Mouse (Mus musculus): ENCODE measurements around the gene Mettl6.
A peak's percentile ranks its signal among the peaks of the same experiment; 100 is the strongest.
"Not testable (repeated sequence)": the region's sequence is repeated elsewhere in the genome, so short reads cannot be mapped to it uniquely, and the experiment has no call there.

Gene Mettl6

DNA sequence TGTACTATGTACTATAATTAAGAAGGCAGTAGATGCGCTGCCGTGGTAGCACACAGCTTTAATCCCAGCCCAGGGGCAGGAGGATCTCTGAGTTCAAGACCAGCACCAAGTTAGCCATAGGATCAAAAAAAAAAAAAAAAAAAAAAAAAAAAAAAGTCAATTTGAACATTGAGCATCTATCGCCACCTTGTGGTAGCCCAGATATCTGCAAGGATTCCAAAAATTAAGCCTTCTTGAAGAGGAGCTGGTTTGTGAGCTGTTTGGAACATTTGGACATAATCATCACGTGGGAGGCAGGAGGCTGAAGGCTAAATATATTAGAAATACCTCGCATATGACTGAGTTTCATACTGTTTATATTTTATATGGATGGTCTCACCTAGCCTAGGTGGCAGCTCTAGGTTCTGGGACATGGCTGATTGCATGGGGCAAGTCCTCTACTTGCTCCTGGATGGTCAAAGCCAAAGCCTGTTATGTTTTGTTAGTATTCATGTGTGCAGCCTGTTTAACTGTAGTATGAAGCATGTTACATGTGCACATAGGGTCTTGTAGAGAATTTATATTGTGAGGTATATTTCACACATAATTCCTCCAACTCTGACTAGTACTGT, 22.3 kb downstream of the Mettl6 start:
- peak; percentile 53 to 76 for DNase-seq (ENCODE audit: low spot score in 2 of 2)

DNA sequence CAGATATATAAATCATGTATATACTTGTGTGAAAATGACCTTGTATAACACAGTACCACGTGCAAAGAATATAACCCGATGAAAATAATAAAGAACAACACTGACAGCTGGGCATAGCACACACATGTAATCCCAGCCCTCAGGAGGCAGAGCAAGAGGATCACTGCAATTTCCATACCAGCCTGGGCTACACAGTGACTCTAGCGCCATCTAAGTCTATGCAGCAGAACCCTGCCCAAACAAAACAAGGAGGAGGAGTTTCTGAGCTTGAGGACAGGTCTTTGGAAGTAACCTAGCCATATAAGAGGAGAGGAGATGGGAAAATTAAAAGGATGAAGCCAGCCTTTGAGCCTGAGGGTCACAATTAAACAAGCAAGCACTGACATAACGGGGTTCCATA, 25.1 kb downstream of the Mettl6 start:
- DNase-seq (ENCODE audit: low spot score in 2 of 2) = no peak

DNA sequence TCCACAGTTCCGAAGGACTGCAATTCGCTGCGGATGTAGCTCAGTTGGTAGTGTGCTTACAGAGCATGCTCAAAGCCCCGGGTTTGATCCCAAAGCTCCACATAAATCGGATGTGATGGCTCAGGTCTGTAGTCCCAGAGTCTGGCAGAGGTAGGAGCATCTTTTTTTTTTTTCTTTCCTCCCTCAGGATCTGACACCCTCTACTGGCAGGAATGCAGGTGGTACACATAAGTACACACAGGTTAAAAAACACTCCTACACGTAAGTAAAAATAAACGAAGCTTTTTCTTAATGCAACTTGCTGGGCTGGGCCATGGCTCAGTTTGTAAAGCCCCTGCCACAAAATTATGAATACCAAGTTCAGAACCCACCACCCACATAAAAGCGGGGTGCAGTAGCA, 30.7 kb downstream of the Mettl6 start:
- DNase-seq (ENCODE audit: low spot score in 2 of 2) = no peak

DNA sequence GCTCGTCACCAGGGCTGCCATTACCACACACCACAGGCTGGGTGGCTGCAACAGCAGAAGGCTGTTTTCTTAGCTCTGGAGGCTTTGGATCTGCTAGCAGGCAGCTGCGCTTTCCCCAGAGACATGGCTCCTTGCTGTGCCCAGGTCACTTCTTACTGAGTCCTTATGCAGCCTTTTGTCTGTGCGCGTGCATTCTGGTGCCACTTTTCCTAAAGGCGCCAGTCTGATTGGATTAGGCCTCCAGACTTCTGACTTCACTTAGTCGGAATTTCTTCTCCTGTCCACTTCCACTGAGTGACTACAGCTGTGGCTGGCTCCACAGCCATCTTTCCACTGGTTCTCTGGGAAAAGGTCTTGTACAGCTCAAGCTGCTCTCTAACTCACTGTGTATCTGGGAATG, 32.0 kb downstream of the Mettl6 start:
- no peak for DNase-seq (ENCODE audit: low spot score in 2 of 2)

DNA sequence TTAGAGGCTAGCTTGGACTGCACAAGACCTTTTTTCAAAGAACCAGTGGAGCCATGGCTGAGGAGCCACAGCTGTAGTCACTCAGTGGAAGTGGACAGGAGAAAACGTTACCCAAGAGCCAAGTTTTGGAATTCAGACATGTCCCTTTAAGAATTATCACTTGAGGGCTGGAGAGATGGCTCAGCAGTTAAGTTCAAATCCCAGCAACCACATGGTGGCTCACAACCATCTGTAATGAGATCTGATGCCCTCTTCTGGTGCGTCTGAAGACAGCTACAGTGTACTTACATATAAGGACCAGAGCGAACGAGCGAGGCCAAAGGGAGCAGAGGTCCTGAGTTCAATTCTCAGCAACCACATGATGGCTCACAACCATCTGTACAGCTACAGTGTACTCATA, 32.6 kb downstream of the Mettl6 start:
- not testable (repeated sequence) for DNase-seq (ENCODE audit: low spot score in 2 of 2)

DNA sequence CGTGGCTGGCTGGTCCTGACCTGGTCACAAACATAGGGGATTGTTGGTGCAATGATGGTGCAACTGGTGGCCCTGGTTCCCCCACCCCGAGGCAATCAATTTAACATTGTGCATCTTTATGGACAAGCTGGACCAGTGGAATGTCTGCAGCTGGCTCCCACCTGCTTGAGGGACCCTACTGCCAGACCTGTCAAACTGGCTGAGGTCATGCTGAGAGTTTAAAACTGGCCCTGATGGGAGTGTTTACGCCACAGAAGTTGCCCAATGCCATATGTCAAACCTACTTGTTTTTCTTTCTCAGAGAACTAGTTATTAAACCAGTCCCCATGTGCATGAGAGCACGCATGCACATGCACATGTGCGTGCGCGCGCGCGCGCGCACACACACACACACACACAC, 36.8 kb downstream of the Mettl6 start:
- DNase-seq (ENCODE audit: low spot score in 2 of 2) = no peak

DNA sequence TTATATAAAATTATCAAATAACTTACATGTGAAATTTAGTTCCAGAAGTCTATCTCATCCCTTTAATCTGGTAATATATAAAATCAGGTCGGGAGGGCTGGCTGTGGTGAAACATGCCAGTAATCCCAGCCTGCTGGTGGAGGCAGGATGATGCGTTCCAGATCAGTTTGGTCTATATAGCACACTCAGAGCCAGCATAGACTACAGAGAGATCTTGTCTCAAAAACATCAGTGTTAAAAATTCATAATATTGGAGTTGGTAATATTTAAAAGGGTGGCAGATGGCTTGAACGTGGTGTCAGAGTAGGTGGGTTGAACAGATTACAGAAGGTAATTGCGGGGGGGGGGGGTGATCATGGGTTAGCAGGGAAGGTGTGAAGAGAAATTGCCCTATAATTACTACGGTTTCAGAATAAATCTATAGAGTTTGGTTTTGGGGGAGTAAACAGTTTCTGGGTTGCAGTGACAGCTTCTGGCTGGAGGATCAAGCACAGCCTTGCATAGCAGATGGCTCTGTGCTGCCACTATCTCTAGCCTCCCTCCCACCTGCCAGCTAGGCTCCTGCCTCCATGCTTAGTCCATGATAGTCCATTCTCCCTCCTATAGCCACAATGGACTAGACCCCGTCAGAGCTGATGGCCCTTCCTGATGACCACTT, 38.6 kb downstream of the Mettl6 start:
- no peak for DNase-seq (ENCODE audit: low spot score in 2 of 2)

DNA sequence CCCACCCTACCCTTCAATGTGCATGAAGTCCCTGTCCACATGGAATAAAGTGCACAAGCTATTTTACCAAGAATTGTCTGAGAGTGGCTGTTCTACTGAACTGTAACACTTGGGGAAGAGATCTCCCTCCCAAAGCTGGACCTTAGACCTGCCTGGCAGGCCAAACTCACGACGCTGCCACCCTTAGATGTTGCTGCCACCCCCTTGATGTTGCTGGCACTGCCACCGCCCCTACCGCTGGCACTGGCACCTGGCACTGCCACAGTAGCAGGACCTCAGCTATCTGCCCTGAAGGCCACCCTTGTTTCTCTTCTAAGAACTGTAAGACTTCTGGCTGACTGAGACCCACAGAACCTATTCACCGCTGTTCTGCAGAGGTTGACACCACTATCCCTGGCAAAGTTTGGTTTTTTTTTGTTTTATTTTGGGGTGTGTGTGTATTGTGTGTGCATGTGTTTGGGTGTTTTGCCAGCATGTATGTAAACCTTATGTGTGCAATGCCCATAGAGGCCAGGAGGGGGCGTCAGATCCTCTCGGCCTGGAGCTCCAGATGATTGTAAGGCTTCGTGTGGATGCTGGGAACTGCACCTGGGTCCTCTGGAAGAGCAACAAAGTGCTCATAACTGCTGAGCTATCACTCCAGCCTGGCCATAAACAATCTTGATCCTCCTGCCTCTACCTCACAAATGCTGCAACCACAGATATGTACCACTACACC, 39.8 kb downstream of the Mettl6 start:
- no peak for DNase-seq (ENCODE audit: low spot score in 2 of 2)

DNA sequence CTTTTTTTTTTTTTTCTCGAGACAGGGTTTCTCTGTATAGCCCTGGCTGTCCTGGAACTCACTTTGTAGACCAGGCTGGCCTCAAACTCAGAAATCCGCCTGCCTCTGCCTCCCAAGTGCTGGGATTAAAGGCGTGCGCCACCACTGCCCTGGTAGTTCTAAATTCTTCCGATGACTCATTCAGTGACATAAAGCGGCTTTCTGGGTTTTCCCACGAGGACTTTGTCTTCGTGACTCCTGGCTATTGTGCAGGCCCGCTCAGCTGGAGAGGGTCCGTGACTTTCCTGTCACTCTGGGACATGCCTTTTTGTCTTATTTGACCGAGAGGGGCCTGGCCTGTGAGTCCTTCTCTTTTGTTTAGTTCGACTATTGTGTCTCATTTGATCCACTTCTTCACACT, 40.9 kb downstream of the Mettl6 start:
- DNase-seq (ENCODE audit: low spot score in 2 of 2) = not testable (repeated sequence)

DNA sequence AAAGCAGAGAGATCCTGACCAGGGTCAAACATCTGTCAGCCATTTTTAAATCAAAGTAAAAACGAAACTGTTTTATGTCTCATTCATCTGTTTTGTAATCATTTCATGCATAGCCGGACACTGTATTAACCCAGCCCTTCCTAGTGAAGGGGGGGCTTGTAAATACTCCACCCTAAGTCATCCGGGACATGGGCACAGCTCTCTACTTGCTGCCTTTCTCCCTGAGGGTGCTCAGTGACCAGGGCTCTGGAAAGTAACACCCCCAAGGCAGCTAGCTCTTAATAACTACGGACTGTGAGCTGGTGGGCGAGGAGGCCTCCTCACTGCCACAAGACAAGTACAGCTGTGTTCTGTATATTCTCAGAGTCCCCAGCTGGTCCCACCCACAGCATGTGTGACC, 45.8 kb downstream of the Mettl6 start:
- DNase-seq (ENCODE audit: low spot score in 2 of 2) = no peak

DNA sequence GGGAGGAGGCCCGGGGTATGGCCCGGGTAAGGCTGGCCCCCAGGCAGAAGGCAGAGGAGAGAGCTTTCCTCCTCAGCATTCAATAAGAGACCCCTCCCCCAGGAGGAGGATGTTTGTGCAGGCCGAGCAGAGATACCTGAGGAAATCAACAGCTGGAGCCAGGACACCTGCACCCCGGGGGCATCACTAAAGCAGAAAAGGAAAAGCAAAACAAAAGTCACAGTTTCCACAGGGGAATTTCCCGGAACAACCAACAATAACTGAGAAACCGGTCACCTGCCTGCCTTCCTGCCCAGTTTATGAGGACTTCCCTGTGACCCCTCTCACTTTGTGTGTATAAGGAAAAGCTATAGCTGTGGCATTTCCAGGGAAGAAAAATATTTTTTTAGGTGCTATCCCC, 51.2 kb downstream of the Mettl6 start:
- no peak for DNase-seq (ENCODE audit: low spot score in 2 of 2)

DNA sequence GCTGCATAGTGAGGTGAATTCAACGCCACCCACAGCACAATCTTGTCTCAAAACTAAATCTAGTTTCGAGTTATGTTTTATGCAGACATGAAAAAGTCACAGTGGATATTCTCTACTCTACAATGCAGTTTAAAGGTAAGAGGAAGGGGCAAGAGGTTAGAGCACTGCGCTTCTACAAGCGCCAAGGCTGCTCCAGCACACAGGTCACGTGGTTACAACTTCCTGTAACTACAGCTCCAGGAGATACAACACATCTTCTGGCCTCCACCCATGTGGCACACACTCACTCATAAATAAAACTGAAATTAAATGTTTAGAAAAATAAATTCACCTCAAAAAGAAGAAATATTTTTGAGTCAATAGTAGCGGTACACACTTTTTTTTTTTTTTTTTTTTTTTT, 54.1 kb downstream of the Mettl6 start:
- DNase-seq (ENCODE audit: low spot score in 2 of 2) = no peak

DNA sequence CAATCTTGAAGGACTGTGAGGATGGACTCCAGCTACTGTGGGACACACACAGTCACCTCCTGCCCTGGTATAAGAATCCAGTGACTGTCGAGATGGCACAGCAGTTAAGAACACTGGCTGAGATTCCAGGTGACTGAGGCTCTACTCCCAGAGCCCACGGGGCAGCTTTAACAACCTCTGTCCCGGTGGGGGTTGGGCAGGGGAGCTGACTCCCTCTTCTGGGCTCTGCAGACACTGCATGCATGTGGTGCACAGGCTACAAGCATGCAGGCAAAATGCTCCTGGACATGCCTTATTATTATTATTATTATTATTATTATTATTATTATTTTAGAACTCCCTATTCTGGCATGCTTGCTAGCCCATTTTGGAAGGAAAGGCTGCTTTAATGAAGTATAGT, 54.6 kb downstream of the Mettl6 start:
- no peak for DNase-seq (ENCODE audit: low spot score in 2 of 2)

DNA sequence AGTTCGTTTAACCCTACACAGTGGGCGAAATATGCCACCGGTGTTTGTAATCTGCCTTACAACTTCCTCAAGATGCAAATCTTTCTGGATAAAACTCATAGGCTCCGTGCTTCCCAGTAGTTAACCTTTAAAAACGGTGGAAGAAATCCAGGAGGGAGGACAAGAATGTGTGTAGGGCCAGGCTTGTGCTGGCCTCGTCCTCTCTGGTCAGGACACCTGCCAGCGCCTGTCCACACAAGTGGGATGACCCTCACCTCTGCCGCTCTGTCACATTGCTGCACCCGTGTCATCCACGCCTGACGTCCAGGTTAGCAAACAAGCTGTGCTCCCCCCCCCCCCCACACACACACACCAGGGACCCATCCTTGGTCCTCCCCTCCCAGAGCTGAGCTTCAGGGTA, 55.6 kb downstream of the Mettl6 start:
- no peak for DNase-seq (ENCODE audit: low spot score in 2 of 2)

DNA sequence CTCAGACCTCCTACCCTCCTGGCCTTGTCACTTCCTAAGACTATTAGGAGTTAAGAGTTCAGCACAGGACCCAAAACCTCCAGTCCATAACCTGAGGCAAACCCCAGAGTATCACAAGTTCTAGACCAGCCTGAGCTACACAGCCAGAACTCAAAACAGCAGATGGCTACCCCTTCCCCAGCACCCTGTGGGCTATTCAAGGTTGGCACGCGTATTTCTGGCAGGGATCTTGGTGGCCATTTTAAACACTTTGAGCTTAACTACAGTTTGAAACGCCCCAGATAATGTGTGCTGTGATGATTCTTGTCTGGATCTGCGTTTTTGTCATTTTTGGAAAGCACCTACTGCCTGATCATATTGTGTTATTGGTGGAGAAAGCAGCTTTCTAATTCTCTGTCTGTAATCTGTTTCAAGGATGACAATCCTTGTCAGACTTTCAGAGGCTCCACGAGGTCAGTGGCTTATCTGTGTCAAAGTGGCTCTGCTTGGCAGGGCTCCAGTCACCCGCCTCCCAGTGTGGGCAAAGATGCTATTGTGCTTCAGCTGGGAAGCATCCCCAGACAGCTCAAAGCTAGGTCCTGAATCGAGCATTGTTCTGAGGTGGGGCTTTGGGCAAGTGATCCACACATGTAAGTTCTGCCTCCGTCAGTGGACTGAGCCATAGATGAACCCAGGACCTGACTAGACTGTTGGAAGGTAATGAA, 56.9 kb downstream of the Mettl6 start:
- DNase-seq (ENCODE audit: low spot score in 2 of 2) = peak in 1 of 2 experiments; percentile 42

DNA sequence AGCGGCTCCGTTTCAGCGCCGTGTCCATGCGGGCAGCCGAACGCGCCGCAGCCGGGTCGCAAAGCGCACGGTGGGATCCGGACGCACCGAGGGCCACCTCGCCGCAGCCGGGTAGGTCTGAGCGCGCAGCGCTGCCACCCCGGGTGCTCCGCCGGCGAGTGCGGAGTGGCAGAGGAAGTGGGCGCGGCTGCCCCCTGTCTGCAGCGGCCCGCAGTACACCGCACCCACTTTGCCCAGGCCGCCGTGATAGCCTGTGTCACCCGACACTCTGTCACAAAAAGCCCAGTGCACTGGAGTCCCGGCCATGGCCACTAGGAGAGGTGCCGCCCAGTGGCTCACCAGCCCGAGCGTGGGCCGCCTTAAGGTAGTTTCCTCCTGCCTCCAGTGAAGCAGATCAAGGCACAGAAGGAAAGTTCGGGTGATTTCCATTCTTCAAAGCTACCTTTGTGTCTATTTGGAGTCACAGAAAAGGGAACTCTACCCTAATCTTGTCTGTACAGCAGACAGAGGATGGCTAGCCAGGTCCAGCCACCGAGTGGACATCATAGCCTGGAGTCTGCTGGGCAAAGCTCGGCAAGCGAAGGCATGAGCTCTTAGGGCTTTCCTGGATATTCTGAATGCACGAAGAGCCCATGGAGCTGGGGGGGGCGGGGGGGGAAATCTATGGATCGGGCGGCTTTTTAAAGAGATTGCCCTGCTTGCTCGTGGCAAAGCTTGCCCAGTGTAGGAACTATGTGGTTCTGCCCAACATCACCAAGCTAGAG, 58.7 kb downstream of the Mettl6 start, which contains the start of gene Sh3bp5:
Gene Sh3bp5, minus strand, starts transcription at position 149 of the 764 bp plus-strand sequence.
- peak; percentile 93 to 95 for DNase-seq (ENCODE audit: low spot score in 2 of 2)

DNA sequence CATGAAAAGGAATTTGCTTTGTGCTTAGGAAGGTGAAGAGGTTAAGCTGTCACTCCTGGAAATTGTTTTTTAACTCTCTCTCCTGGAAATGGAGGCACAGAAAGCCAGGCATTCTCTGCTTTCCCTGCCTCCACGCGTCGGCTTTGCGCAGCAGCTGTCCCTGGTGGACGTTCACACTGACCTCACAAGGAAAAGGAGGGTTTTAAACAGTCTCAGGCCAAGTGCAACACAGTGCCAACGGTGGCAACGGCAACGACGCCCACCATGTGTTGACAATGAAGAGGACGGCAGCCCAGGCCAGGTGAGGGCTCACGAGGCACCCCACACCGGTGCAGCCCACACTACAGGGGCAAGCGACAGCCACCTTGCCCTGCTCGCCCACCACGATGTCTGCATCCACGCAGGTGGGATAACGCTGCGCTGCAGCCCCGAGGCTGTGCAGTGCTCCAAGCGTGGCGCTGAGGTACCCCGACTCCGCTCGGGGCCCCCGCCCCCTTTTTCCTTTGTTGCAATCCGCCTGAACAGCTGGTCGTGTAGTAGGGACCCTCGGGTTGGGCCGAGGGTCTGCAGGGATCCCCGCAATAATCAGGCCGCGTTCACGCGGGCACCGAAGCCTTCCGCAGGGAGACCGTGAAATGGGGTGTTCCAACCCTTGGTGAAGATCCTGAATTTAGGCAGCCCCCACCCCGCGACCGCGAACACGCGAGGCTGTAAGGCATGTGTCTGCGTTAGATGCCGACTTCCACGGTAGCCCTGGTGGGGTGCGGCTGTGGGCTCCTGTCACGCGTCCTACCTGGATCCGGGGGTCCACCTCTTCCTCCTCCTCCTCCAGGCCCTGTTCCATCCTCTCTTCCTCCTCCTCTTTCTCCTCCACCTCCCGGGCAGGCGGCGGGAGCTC, 59.6 kb downstream of the Mettl6 start:
- DNase-seq (ENCODE audit: low spot score in 2 of 2) = no peak

DNA sequence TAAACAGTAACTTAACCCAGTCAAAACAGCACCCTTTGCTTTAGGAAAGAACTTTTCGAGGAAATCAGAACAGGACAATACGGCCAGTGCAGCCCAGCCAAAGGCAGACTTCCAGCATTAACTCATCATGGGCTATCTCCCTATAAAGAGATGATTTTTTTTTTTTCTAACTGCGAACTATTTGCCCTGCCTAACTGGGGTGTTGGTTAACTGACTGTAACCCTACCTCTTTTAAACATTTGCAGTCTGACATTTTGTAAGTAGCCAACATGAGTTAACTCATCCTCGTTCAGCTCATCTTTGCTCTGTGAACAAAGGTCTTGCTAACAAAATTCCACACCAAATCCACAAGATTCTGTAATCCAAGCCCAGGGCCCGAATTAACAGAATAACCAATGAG, 60.4 kb downstream of the Mettl6 start:
- DNase-seq (ENCODE audit: low spot score in 2 of 2) = no peak

DNA sequence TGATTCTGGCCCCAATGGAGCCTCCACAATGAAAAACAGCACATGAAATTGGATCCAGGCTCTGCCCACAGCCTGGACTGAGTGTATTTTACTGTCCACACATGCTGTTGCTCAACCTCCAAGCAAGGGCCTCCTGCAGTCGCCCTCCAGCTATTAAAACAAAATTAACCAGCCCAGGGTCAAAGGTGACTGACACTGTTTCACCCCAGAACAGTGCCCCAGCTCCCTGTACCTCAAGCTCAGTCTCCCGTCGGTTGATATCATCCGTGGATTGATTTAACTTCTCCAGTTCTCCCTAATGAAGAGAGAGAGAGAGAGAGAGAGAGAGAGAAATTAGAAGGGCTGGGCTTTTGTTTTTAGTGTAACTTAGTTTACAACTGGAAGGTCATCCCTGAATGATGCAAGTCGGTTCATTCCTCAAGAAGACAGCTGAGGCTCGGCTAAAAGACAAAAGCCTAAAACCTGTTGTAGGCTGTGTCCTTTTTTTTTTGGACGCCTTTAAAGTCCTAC, 60.9 kb downstream of the Mettl6 start:
- no peak for DNase-seq (ENCODE audit: low spot score in 2 of 2)

DNA sequence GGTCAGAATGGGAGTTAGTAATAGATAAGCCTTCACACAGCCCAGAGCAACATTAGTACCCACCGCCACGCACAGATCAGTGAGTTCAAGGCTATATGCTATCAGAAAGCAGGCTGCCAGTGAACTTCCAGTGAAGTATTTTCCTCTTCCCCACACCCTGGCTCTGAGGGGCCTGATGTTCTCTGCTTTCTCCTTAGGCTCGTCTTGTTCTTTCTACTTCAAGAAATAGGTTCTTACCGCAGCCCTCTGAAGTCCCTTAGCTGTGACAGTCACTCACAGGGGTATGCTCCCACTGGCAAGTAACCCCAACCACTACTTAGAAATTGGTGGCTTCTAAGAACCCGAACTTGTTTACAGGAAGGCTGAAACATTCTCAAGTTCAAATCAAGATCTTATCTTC, 61.7 kb downstream of the Mettl6 start:
- DNase-seq (ENCODE audit: low spot score in 2 of 2) = no peak

DNA sequence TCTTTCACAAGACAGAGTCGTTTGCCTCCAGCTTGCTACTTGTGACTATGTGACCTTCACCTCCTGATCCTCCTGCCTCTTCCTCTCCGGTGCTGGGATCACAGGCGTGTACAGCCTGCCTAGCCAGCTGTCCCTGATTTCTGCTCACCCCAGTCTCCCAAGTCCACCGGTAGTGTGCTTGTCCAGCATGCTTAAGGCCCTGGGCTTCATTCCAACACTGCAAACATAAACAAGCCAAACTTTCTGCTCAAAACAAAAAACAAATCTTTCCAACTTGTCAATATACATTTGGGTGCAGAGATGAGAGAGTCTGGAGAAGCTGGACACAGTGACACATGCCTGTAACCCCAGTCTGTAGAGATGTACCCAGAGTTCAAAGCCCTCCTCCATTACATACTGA, 62.4 kb downstream of the Mettl6 start:
- DNase-seq (ENCODE audit: low spot score in 2 of 2) = no peak

All from frontal cortex, postnatal 36 days (tissue).